Mouse (Mus musculus): ENCODE data around the gene Lhx2. TPM values are rescaled to one million over a fixed set of nuclear protein-coding genes. Genes with fewer than 3 reads are reported as not detected.

Gene Lhx2
- polyA plus RNA-seq, 1 experiment: 0.08 TPM

GRCm38 (mm10) chr2:38346881-38347764, 8.0 kb downstream of the Lhx2 start:
- TF ChIP-seq CTCF (IDR thresholded peaks at IDR 0.05; ENCODE audit: extremely low read depth, insufficient read length, insufficient replicate concordance, low read depth, low read length): no peak
- WGBS: 7% methylated on average over 15 of the region's 15 CpGs
- Histone ChIP-seq H3K27ac (ENCODE audit: insufficient read depth, low read depth, low read length) (no peak overlapping the region), H3K36me3 (ENCODE audit: control insufficient read depth, insufficient read depth, low read length) (no peaks in the 10 kb centered on the region), H3K4me1 (ENCODE audit: control insufficient read depth, insufficient read depth, insufficient read length, low read length) (peaks cover 15% of the 10 kb centered on the region), H3K27me3 (ENCODE audit: control insufficient read depth, insufficient read depth, low read length) (peaks cover 76% of the 10 kb centered on the region), H3K4me3 (ENCODE audit: low read depth, low read length) (no peak overlapping the region)

- no peak overlapping the region for H3K27ac ChIP-seq (ENCODE audit: insufficient read depth, low read depth, low read length)
- peak overlapping the region; percentile 9; the same call in 1 of the 2 replicates for H3K4me3 ChIP-seq (ENCODE audit: low read depth, low read length)
- WGBS: 2% methylated on average over 54 of the region's 54 CpGs
- H3K36me3 ChIP-seq (ENCODE audit: control insufficient read depth, insufficient read depth, low read length): no peaks in the 10 kb centered on the region
- H3K4me1 ChIP-seq (ENCODE audit: control insufficient read depth, insufficient read depth, insufficient read length, low read length): peaks cover 15% of the 10 kb centered on the region
- H3K27me3 ChIP-seq (ENCODE audit: control insufficient read depth, insufficient read depth, low read length): peaks cover 85% of the 10 kb centered on the region
- TF ChIP-seq POLR2A (IDR thresholded peaks at IDR 0.05; ENCODE audit: low read depth, low read length) (no peak), CTCF (IDR thresholded peaks at IDR 0.05; ENCODE audit: extremely low read depth, insufficient read length, insufficient replicate concordance, low read depth, low read length) (no peak)
Measured at GRCm38 (mm10) chr2:38347811-38348551, 8.9 kb downstream of the Lhx2 start.

- Histone ChIP-seq H3K27ac (ENCODE audit: insufficient read depth, low read depth, low read length) (no peak overlapping the region), H3K4me1 (ENCODE audit: control insufficient read depth, insufficient read depth, insufficient read length, low read length) (peaks cover 15% of the 10 kb centered on the region), H3K36me3 (ENCODE audit: control insufficient read depth, insufficient read depth, low read length) (no peaks in the 10 kb centered on the region), H3K27me3 (ENCODE audit: control insufficient read depth, insufficient read depth, low read length) (peaks cover 87% of the 10 kb centered on the region), H3K4me3 (ENCODE audit: low read depth, low read length) (no peak overlapping the region)
- 3% methylated on average over 19 of the region's 19 CpGs for WGBS
- TF ChIP-seq CTCF (IDR thresholded peaks at IDR 0.05; ENCODE audit: extremely low read depth, insufficient read length, insufficient replicate concordance, low read depth, low read length) (no peak), POLR2A (IDR thresholded peaks at IDR 0.05; ENCODE audit: low read depth, low read length) (no peak)
Measured at GRCm38 (mm10) chr2:38348660-38349420, 9.8 kb downstream of the Lhx2 start.

- TF ChIP-seq CTCF (IDR thresholded peaks at IDR 0.05; ENCODE audit: extremely low read depth, insufficient read length, insufficient replicate concordance, low read depth, low read length) (no peak), POLR2A (IDR thresholded peaks at IDR 0.05; ENCODE audit: low read depth, low read length) (no peak)
- peaks cover 15% of the 10 kb centered on the region for H3K4me1 ChIP-seq (ENCODE audit: control insufficient read depth, insufficient read depth, insufficient read length, low read length)
- H3K27me3 ChIP-seq (ENCODE audit: control insufficient read depth, insufficient read depth, low read length): peaks cover 93% of the 10 kb centered on the region
- no peak overlapping the region for H3K27ac ChIP-seq (ENCODE audit: insufficient read depth, low read depth, low read length)
- H3K36me3 ChIP-seq (ENCODE audit: control insufficient read depth, insufficient read depth, low read length): no peaks in the 10 kb centered on the region
- H3K4me3 ChIP-seq (ENCODE audit: low read depth, low read length): no peak overlapping the region
- 10% methylated on average over 12 of the region's 12 CpGs for WGBS
Measured at GRCm38 (mm10) chr2:38349447-38350350, 10.6 kb downstream of the Lhx2 start.

- TF ChIP-seq CTCF (IDR thresholded peaks at IDR 0.05; ENCODE audit: extremely low read depth, insufficient read length, insufficient replicate concordance, low read depth, low read length) (no peak), POLR2A (IDR thresholded peaks at IDR 0.05; ENCODE audit: low read depth, low read length) (no peak)
- H3K4me1 ChIP-seq (ENCODE audit: control insufficient read depth, insufficient read depth, insufficient read length, low read length): peaks cover 15% of the 10 kb centered on the region
- peak overlapping the region; percentile 53 for H3K4me3 ChIP-seq (ENCODE audit: low read depth, low read length)
- no peaks in the 10 kb centered on the region for H3K36me3 ChIP-seq (ENCODE audit: control insufficient read depth, insufficient read depth, low read length)
- 2% methylated on average over 13 of the region's 13 CpGs for WGBS
- H3K27ac ChIP-seq (ENCODE audit: insufficient read depth, low read depth, low read length): no peak overlapping the region
- H3K27me3 ChIP-seq (ENCODE audit: control insufficient read depth, insufficient read depth, low read length): peaks cover 94% of the 10 kb centered on the region
Measured at GRCm38 (mm10) chr2:38350386-38350785, 11.3 kb downstream of the Lhx2 start.

- TF ChIP-seq POLR2A (IDR thresholded peaks at IDR 0.05; ENCODE audit: low read depth, low read length) (no peak), CTCF (IDR thresholded peaks at IDR 0.05; ENCODE audit: extremely low read depth, insufficient read length, insufficient replicate concordance, low read depth, low read length) (no peak)
- Histone ChIP-seq H3K4me3 (ENCODE audit: low read depth, low read length) (peak overlapping the region; percentile 53), H3K36me3 (ENCODE audit: control insufficient read depth, insufficient read depth, low read length) (no peaks in the 10 kb centered on the region), H3K27ac (ENCODE audit: insufficient read depth, low read depth, low read length) (no peak overlapping the region), H3K27me3 (ENCODE audit: control insufficient read depth, insufficient read depth, low read length) (peaks cover 98% of the 10 kb centered on the region), H3K4me1 (ENCODE audit: control insufficient read depth, insufficient read depth, insufficient read length, low read length) (peaks cover 15% of the 10 kb centered on the region)
- 1% methylated on average over 35 of the region's 37 CpGs for WGBS
Measured at GRCm38 (mm10) chr2:38350796-38351195, 11.7 kb downstream of the Lhx2 start.

Measured in small intestine, adult 2 months (tissue).